8 mouse cellular contexts compared by ENCODE assay signal in the genomic region with DNA sequence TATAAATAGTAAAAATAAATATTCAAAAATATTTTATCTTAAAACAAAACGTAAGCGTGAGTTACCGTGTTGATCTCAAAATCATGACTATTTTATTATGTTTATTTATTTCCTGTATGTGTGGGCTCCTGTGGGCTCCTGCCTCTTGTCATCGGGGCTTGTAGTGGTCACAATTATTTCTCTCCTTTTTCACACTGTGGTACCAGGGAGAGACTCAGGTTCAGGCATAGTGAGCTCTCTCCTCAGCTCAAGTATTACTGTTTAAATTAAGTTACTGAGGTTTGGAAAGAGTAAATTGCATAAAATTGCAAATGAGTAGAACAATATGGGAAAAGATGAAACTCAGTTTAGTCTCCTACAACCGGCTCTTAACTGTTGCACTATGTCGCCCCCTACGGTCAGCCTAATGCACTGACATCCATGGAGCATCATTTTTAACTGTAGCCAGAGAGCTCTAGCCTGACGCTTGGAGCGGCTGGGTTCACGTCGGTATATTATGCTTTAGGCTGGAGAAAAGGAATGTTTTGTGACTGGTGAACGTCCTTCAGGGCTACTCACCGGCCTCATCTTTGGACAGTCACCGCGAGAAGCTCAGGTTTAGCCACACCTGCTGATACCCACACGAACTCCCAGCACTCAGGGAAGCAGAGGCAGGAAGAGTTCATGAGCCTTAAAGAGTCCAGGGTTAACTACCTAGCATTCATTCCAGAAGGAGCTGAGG. TPM values are rescaled to one million over a fixed set of nuclear protein-coding genes. Genes with fewer than 3 reads are reported as not detected.
DNase-seq lines count a peak whose midpoint lies in the region; ATAC-seq and TF ChIP-seq lines count a peak whose summit lies in the region.

No protein-coding gene starts in this region.

- peak; percentile 94 for TF ChIP-seq CTCF in Patski (IDR thresholded peaks at IDR 0.05)

- in situ Hi-C loops in Patski (cut with MboI; ENCODE audit: low pct_unique_long_range_greater_than_20kb), result loop anchor here (5.0 kb wide), 1 partner anchor 65 kb away; a partner anchor contains a TSS

- H3K36me3 ChIP-seq in hindbrain, embryonic 15.5 days, result no peaks in the 10 kb centered on the region

- peak; percentile 54 for ATAC-seq in Patski
- peak; percentile 84; the same call in 1 of the 2 replicates for ATAC-seq in hindbrain, embryonic 15.5 days (ENCODE audit: low FRiP score, low read depth)

- H3K27me3 ChIP-seq in Patski, result no peaks in the 10 kb centered on the region
- H3K27me3 ChIP-seq in hindbrain, embryonic 15.5 days, result no peaks in the 10 kb centered on the region

- DNase-seq in Patski (ENCODE audit: low read depth, low spot score), result no peak
- peak; percentile 67 for DNase-seq in cerebellum, adult 9-11 months
- peak; percentile 40 to 70 for DNase-seq in frontal cortex, postnatal 25 days (ENCODE audit: low spot score in 2 of 2)
- peak; percentile 61 to 89 for DNase-seq in layer of hippocampus, postnatal 25 days (ENCODE audit: extremely low spot score in 1 of 2, low spot score in 1 of 2)
- peak; percentile 73 for DNase-seq in lung, postnatal 25 days (ENCODE audit: low spot score)
- peak; percentile 87 for DNase-seq in retina, postnatal 1 day
- DNase-seq in thymus, postnatal 4 days, result peak; percentile 91

- no peak overlapping the region for H3K4me3 ChIP-seq in hindbrain, embryonic 15.5 days

- H3K9ac ChIP-seq in hindbrain, embryonic 15.5 days, result no peak overlapping the region

- POLR2A ChIA-PET in Patski (lab: Charles Lee), result interaction anchor here (1.0 kb wide), 1 partner anchor 47 kb away, joined by 3 read pairs; a partner anchor contains a TSS

- no peaks in the 10 kb centered on the region for H3K4me1 ChIP-seq in hindbrain, embryonic 15.5 days (replicated peaks)

- H3K27ac ChIP-seq in hindbrain, embryonic 15.5 days (replicated peaks), result no peak overlapping the region

- H3K4me2 ChIP-seq in hindbrain, embryonic 15.5 days, result peak overlapping the region; percentile 5; the same call in 1 of the 2 replicates

- CTCF ChIA-PET in Patski (lab: Charles Lee), result interaction anchor here (0.6 to 2.8 kb wide), 17 partner anchors 10 to 271 kb away, joined by 3 to 24 read pairs (median 5); a partner anchor contains a TSS

- 15% methylated on average over 16 of the region's 16 CpGs for WGBS in hindbrain, embryonic 15.5 days

- no peaks in the 10 kb centered on the region for H3K9me3 ChIP-seq in hindbrain, embryonic 15.5 days

RNA-seq across cellular contexts. Expression of a gene that starts 14.0 kb away (rescaled TPM):
- polyA plus RNA-seq in Patski (2021), result 259 TPM
- polyA plus RNA-seq in hindbrain, embryonic 15.5 days (2015; fragmentation: Nextera tagmentation; extraction: Ambion mirVana), result 359 and 409 TPM in 2 replicates
- total RNA-seq in layer of hippocampus, postnatal 25 days (2021), result 100 to 1,000 TPM; 321 to 324 TPM

RNA-seq across cellular contexts. Expression of a gene that starts 23.1 kb away (rescaled TPM):
- polyA plus RNA-seq in Patski (2021), result 1.2 TPM
- 1.2 and 2.1 TPM in 2 replicates for polyA plus RNA-seq in hindbrain, embryonic 15.5 days (2015; fragmentation: Nextera tagmentation; extraction: Ambion mirVana)
- total RNA-seq in layer of hippocampus, postnatal 25 days (2021), result 1 to 10 TPM; 9.7 to 10.0 TPM

RNA-seq across cellular contexts. Expression of a gene that starts 33.2 kb away (rescaled TPM):
- polyA plus RNA-seq in Patski (2021), result 0.10 TPM
- polyA plus RNA-seq in hindbrain, embryonic 15.5 days (2015; fragmentation: Nextera tagmentation; extraction: Ambion mirVana), result 15.1 and 18.3 TPM in 2 replicates
- 10 to 100 TPM; 10.7 to 17.2 TPM for total RNA-seq in layer of hippocampus, postnatal 25 days (2021)

RNA-seq across cellular contexts. Expression of a gene that starts 46.8 kb away (rescaled TPM):
- 117 TPM for polyA plus RNA-seq in Patski (2021)
- polyA plus RNA-seq in hindbrain, embryonic 15.5 days (2015; fragmentation: Nextera tagmentation; extraction: Ambion mirVana), result 125 and 127 TPM in 2 replicates
- total RNA-seq in layer of hippocampus, postnatal 25 days (2021), result 10 to 100 TPM; 62.9 to 65.3 TPM

Comparison
In these comparisons a context has a peak if more than half of its experiments do, and no peak if none do; other contexts are left out.
1. RNA of a gene that starts 33.2 kb away (polyA plus RNA-seq): 15.1 to 18.3 TPM in hindbrain, embryonic 15.5 days; 0.10 TPM in Patski (single experiment); every median in the first group is over 10 times any median in the second.